Mouse (Mus musculus) limb, embryonic 10.5 days (tissue): ENCODE data around the gene AC124502.3. TPM values are rescaled to one million over a fixed set of nuclear protein-coding genes. Genes with fewer than 3 reads are reported as not detected.

Experiments
- DNase-seq: peaks from one replicate; pipeline ENCODE4 v3.0.0-alpha.2; 2017; ENCODE audit warnings: low spot score
- H3K27ac ChIP-seq: fragments of 300-500 bp; sonication (generic); 2 replicates; pipeline ENCODE4 v1.5.1; 2016; ENCODE audit warnings: mild to moderate bottlenecking
- H3K27me3 ChIP-seq: fragments of 300-500 bp; sonication (generic); 2 replicates; pipeline ENCODE4 v1.6.1; 2016; ENCODE audit warnings: low read depth, mild to moderate bottlenecking; ENCODE audit not compliant: poor library complexity, severe bottlenecking
- H3K36me3 ChIP-seq: fragments of 300-500 bp; sonication (generic); 2 replicates; pipeline ENCODE4 v1.6.1; 2016; ENCODE audit warnings: mild to moderate bottlenecking, moderate library complexity
- H3K4me1 ChIP-seq: fragments of 300-500 bp; sonication (generic); 2 replicates; pipeline ENCODE4 v1.6.1; 2016
- H3K4me3 ChIP-seq: fragments of 300-500 bp; sonication (generic); 2 replicates; pipeline ENCODE4 v1.5.1; 2016; ENCODE audit warnings: mild to moderate bottlenecking, moderate library complexity
- H3K9me3 ChIP-seq: fragments of 300-500 bp; sonication (generic); replicated peaks from 2 replicates; pipeline ENCODE4 v1.6.1; 2016; ENCODE audit warnings: mild to moderate bottlenecking
- whole genome bisulfite sequencing: fragments of 180-500 bp; shearing (Covaris S2); methylation state at CpG from one replicate; pipeline ENCODE4 v1.1.7; 2016; 5-methylcytosine and 5-hydroxymethylcytosine counted together
- polyA plus RNA-seq: library from polyadenylated mRNA; unstranded; fragments of >200 nt; fragmentation: Nextera tagmentation; extraction: Ambion mirVana; gene quantifications from 2 replicates; pipeline ENCODE4 v1.2.1, GENCODE M21; 2016

AC124502.3 gene
- polyA plus RNA-seq, 1 experiment from 2014 or later, result 3.1 TPM

DNA sequence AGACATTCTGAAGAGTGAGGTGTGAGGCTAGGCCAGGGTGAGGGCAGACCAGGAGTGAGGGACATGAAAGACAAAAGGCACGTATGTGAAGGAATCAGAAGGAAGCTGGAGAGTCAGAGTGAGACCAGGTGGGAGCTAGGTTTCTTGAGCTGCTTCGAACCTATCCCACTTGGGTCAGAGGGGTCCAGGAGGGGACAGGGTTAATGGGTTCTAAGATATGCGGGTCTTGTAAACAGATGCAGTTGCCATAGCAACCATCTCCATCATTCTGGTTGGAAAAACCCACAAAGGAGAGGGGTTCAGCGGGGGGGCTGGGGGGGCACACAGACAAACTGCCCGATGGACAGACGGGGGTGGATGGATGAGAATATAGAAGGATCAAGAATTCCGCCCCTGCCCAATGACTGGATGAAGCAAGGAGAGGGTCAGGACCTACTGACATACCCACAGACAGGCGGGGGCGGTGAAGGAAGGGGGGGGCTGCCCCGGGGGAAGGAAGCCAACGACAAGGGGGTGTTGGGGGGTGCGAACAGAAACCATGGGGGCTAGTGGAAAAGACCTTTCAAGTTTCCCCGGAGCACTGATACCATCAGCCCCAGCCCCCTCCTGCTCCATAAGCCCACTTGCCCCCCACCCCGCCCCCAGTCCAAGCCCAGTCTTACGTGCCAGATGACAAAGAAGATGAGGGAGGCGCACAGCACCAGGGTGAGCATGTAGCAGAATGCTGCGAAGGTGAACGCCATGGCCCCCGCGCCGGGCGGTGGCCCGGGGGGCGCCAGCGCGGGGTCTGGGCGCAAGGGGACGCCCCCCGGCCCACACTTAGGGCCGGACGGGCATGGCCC, 59.1 kb downstream of the AC124502.3 start:
- Histone ChIP-seq H3K4me3 (peak overlapping the region; percentile 76), H3K36me3 (peaks cover 50% of the 10 kb centered on the region), H3K4me1 (peaks cover 68% of the 10 kb centered on the region), H3K27me3 (peaks cover 8% of the 10 kb centered on the region; the same call in 1 of the 2 replicates), H3K27ac (peak overlapping the region; percentile 92), H3K9me3 (no peaks in the 10 kb centered on the region)
- DNase-seq, result peak; percentile 44
- WGBS, result 4% methylated on average over 31 of the region's 31 CpGs

DNA sequence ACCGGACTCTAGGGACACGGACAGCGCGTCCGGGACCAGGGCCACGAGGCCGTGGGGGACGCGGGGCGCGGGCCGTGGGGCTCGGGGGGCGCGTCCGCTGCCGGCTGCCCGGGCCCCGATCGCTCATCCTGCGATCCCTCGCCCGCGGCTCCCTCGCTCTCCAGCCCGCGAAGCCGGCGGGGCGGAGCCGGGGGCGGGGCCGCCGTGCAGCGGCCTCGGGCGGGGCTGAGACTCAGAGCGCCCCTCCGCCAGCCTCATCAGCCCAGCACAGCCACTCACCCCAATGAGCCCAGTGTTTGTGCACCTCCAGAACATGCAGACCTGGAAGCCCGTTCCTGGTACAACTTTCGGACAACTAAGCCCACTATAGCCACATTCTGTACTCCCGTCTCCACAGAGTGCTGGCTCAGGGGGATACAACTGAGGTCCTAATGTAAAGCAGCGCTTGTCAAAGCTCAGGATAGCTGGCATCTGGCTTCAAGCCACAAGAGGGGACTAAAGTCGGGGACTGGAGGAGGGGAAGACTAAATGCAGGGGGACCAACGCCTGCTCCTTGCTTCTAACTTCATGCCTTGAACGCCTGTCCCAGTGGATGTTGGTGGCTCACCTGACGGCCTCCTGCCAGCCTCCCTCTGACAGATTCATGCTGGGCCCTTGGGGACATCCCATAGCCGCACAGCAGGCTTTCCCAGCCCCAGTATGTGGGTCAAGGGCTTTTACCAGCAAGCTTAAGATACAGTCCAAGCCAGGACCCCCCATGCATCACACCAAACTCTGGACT, 59.9 kb downstream of the AC124502.3 start, which contains the start of gene Cnih2:
Cnih2 (minus strand) TSS at position 159 of the 781 bp plus-strand sequence.
- peaks cover 50% of the 10 kb centered on the region for H3K36me3 ChIP-seq
- H3K27me3 ChIP-seq, result peaks cover 8% of the 10 kb centered on the region; the same call in 1 of the 2 replicates
- DNase-seq, result peak; percentile 82
- H3K9me3 ChIP-seq, result no peaks in the 10 kb centered on the region
- H3K4me3 ChIP-seq, result peak within 1 kb of the TSS; percentile 76
- H3K27ac ChIP-seq, result peak within 1 kb of the TSS; percentile 92
- WGBS, result 2% methylated on average over 48 of the region's 48 CpGs
- peaks cover 67% of the 10 kb centered on the region for H3K4me1 ChIP-seq

Other genes starting within 250 kb of the AC124502.3 start
- gene Rbm4, start 245.0 kb upstream of the AC124502.3 start, polyA plus RNA-seq, result 91.5 and 108 TPM in 2 replicates
- 32.7 and 33.8 TPM in 2 replicates for gene Gm21992, start 227.3 kb upstream of the AC124502.3 start, polyA plus RNA-seq
- 134 TPM in 2 replicates for gene Rbm14, start 227.3 kb upstream of the AC124502.3 start, polyA plus RNA-seq
- 48.9 and 55.3 TPM in 2 replicates for gene Ccs, start 199.6 kb upstream of the AC124502.3 start, polyA plus RNA-seq
- gene Ccdc87, start 199.5 kb upstream of the AC124502.3 start, polyA plus RNA-seq, result not detected in 2 replicates
- 13.3 and 18.5 TPM in 2 replicates for gene Ctsf, start 183.8 kb upstream of the AC124502.3 start, polyA plus RNA-seq
- 1.6 and 2.7 TPM in 2 replicates for gene Actn3, start 161.0 kb upstream of the AC124502.3 start, polyA plus RNA-seq
- gene Zdhhc24, start 160.2 kb upstream of the AC124502.3 start, polyA plus RNA-seq, result 7.0 and 8.5 TPM in 2 replicates
- gene Bbs1, start 132.3 kb upstream of the AC124502.3 start, polyA plus RNA-seq, result 5.1 and 9.0 TPM in 2 replicates
- gene Dpp3, start 110.6 kb upstream of the AC124502.3 start, polyA plus RNA-seq, result 196 and 198 TPM in 2 replicates
- 1.4 and 2.1 TPM in 2 replicates for gene Peli3, start 95.8 kb upstream of the AC124502.3 start, polyA plus RNA-seq
- 161 and 187 TPM in 2 replicates for gene Mrpl11, start 76.7 kb upstream of the AC124502.3 start, polyA plus RNA-seq
- not detected in 2 replicates for gene Npas4, start 48.6 kb upstream of the AC124502.3 start, polyA plus RNA-seq
- 7.3 and 8.6 TPM in 2 replicates for gene Slc29a2, start 15.0 kb upstream of the AC124502.3 start, polyA plus RNA-seq
- gene B4gat1, start 65 bp upstream of the AC124502.3 start, polyA plus RNA-seq, result 35.5 and 35.6 TPM in 2 replicates
- gene Brms1, start 2.5 kb downstream of the AC124502.3 start, polyA plus RNA-seq, result 74.6 and 84.6 TPM in 2 replicates
- gene Rin1, start 11.6 kb downstream of the AC124502.3 start, polyA plus RNA-seq, result 3.1 and 3.5 TPM in 2 replicates
- gene Cd248, start 29.2 kb downstream of the AC124502.3 start, polyA plus RNA-seq, result 37.1 and 42.5 TPM in 2 replicates
- 2.4 and 2.5 TPM in 2 replicates for gene Tmem151a, start 46.6 kb downstream of the AC124502.3 start, polyA plus RNA-seq
- gene Yif1a, start 49.6 kb downstream of the AC124502.3 start, polyA plus RNA-seq, result 65.4 and 78.0 TPM in 2 replicates
- gene Cnih2, start 59.6 kb downstream of the AC124502.3 start, polyA plus RNA-seq, result 20.2 and 28.1 TPM in 2 replicates
- gene Rab1b, start 68.2 kb downstream of the AC124502.3 start, polyA plus RNA-seq, result 276 and 296 TPM in 2 replicates
- 28.2 and 30.6 TPM in 2 replicates for gene Klc2, start 79.7 kb downstream of the AC124502.3 start, polyA plus RNA-seq
- 25.7 and 31.1 TPM in 2 replicates for gene Pacs1, start 234.2 kb downstream of the AC124502.3 start, polyA plus RNA-seq